Mouse (Mus musculus) heart, adult 11 months (tissue): Measurements from ENCODE around the gene Il4i1.
A peak's percentile ranks its signal among the peaks of the same experiment; 100 is the strongest.
"Not testable (repeated sequence)": the region's sequence is repeated elsewhere in the genome, so short reads cannot be mapped to it uniquely, and the experiment has no call there.

ENCODE experiments used
- DNase-seq: peaks from one replicate; pipeline ENCODE4 v3.0.0; 2022

The Il4i1 gene

GRCm38 (mm10) chr7:44864595-44865542 is 48.7 kb downstream of the Il4i1 start:
- peak; percentile 95 for DNase-seq

- peak; percentile 99 for DNase-seq
Observed at GRCm38 (mm10) chr7:44866276-44867009, 50.3 kb downstream of the Il4i1 start.

- DNase-seq = peak; percentile 95
Observed at GRCm38 (mm10) chr7:44867010-44867702, 51.0 kb downstream of the Il4i1 start.

- no peak for DNase-seq
Observed at GRCm38 (mm10) chr7:44867802-44868201, 51.6 kb downstream of the Il4i1 start.

- DNase-seq = peak; percentile 94
Observed at GRCm38 (mm10) chr7:44868465-44868864, 52.3 kb downstream of the Il4i1 start.

- peak; percentile 99 for DNase-seq
Observed at GRCm38 (mm10) chr7:44868919-44869696, 52.9 kb downstream of the Il4i1 start.

GRCm38 (mm10) chr7:44869697-44870528 is 53.7 kb downstream of the Il4i1 start, which contains the start of gene Ptov1:
Gene Ptov1 (minus strand): TSS chr7:44869788.
- DNase-seq = peak; percentile 100

GRCm38 (mm10) chr7:44870614-44871013 is 54.4 kb downstream of the Il4i1 start:
- no peak for DNase-seq

GRCm38 (mm10) chr7:44871181-44871580 is 55.0 kb downstream of the Il4i1 start:
- no peak for DNase-seq

- not testable (repeated sequence) for DNase-seq
Observed at GRCm38 (mm10) chr7:44871774-44872173, 55.6 kb downstream of the Il4i1 start.

- DNase-seq = peak; percentile 96
Observed at GRCm38 (mm10) chr7:44877833-44878232, 61.6 kb downstream of the Il4i1 start.

GRCm38 (mm10) chr7:44883036-44883435 is 66.8 kb downstream of the Il4i1 start:
- no peak for DNase-seq

- no peak for DNase-seq
Observed at GRCm38 (mm10) chr7:44884637-44885036, 68.5 kb downstream of the Il4i1 start.

- DNase-seq = peak; percentile 93
Observed at GRCm38 (mm10) chr7:44886964-44887363, 70.8 kb downstream of the Il4i1 start.

- no peak for DNase-seq
Observed at GRCm38 (mm10) chr7:44888256-44889105, 72.3 kb downstream of the Il4i1 start.

- no peak for DNase-seq
Observed at GRCm38 (mm10) chr7:44890180-44890579, 74.0 kb downstream of the Il4i1 start.
